Mouse (Mus musculus): ENCODE measurements around the gene Tspan13.

GRCm38 (mm10) chr12:36072860-36073259, 30.6 kb upstream of the Tspan13 start:
- no peak for TF ChIP-seq CTCF (IDR thresholded peaks at IDR 0.05; ENCODE audit: insufficient read depth, low read depth, low read length)
- no peak for TF ChIP-seq POLR2A (IDR thresholded peaks at IDR 0.05; ENCODE audit: insufficient read depth, low read depth, low read length)

Data from olfactory bulb, adult 2 months (tissue).